Mouse (Mus musculus): Measurements from ENCODE around the gene Grik1. TPM values are rescaled to one million over a fixed set of nuclear protein-coding genes. Genes with fewer than 3 reads are reported as not detected.
A peak's percentile ranks its signal among the peaks of the same experiment; 100 is the strongest.

Grik1 gene
- total RNA-seq, 2 experiments from 2014 or later: not detected

DNA sequence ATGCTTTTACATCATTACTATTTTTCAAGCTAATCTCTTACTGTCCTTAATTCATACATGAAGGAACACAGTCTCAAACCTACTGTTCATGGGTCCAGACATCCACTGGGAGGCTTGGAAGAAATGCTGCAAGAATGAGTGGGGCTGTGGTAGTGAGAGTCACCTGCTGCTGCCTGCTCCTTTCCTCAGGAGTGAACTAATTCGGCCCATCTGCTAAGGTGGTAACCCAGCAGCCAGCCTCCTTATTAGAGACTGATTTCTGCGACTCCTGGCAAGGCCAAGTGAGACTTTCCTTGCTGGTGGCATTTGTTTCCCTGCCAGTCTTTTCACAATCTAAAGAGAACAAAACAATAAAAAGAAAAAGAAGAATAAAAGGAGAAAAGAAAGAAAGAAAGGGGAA lies 147.9 kb downstream of the Grik1 start:
- DNase-seq: no peak

DNA sequence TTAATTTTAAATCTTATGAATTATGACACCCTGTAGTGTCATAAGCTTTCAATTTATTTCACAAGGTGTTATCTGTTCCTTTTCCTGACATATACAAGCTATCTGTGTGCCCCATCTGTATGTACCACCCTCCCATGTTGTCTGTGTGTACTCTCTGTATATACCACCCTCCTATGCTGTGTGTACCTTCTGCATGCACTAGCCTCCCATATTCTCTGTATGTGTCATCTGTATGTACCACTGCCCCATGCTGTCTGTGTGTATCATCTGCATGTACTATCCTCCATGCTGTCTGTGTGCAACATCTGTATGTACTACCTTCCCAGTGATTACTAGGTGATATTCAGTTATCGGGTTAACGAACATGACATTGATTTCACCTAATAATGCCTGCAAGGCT lies 148.5 kb downstream of the Grik1 start:
- DNase-seq: no peak

DNA sequence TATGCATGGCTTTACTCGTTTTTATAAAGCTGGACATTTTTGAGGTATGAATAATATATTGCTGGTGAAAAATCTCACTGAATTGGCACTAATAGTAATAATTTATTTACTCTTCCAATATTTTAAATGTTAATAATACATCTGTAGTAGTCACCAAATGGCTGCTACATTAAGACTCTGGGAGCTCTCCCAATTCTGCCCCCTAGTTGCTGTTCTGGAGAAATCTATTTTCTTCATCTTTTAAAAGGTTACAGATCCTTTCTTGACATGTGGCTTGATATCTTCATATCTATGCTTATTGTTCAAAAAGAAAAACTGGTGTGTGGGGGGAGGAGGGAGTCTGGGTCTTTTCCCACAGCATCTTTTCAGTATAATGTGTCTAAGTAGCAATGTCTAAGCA lies 151.2 kb downstream of the Grik1 start:
- no peak for DNase-seq

DNA sequence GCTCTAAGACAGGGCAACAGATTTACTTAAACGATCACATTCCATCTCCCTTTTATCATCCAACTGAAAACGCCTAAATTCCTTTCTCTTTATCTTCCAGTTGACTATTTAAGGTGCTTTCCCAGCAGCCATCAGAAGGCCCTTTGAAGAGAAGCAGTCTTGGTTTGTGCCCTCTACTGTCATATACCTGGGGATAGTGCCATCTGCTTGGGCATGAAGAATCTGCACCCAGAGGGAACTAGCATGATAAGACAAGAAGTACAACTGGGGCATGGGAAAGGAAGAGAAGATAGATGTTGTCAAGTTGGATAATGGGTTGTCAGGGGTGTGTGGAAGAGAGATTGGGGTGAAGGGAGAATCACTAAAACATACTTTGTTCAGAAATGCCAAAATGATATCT lies 157.1 kb downstream of the Grik1 start:
- DNase-seq: no peak

GRCm38 (mm10) chr16:88131103-88131502 lies 159.0 kb downstream of the Grik1 start:
- no peak for DNase-seq

- no peak for DNase-seq
Measured at GRCm38 (mm10) chr16:88125098-88125497, 165.0 kb downstream of the Grik1 start.

- DNase-seq: peak; percentile 5 to 24
Measured at GRCm38 (mm10) chr16:88112551-88113138, 177.4 kb downstream of the Grik1 start.

- no peak for DNase-seq
Measured at GRCm38 (mm10) chr16:88111459-88111858, 178.6 kb downstream of the Grik1 start.

DNA sequence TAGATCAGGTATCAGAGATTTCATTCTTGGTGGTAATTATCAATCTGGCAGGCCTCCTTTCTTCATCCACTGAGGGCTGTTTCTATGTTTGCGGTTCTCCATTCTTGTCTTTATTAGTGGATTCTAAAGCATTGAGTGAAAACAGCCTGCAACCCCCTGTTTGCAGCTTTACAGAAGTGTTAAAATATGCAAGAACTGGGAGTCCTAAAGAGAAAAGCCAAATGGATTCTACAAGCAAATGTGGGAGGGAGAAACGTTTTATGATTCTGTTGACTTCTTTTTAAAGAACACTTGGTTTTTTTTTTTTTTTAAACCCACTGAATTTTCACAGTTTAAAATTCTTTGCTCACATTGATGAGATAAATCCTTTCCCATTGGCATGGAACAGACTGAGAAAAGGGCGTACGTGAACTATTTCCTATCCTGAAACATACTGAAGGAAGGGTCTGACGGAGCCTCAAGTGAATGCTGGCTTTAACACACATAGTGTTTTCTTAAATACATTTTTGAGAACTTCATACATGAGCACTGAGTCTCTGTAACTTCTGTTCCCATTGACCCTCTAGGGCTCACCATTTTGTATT lies 195.8 kb downstream of the Grik1 start:
- no peak for DNase-seq

- no peak for DNase-seq
Measured at GRCm38 (mm10) chr16:88087280-88087679, 202.8 kb downstream of the Grik1 start.

GRCm38 (mm10) chr16:88074716-88075115 lies 215.3 kb downstream of the Grik1 start:
- DNase-seq: peak; percentile 3 to 22

GRCm38 (mm10) chr16:88060936-88061335 lies 229.1 kb downstream of the Grik1 start:
- DNase-seq: no peak

GRCm38 (mm10) chr16:88048121-88048520 lies 241.9 kb downstream of the Grik1 start:
- no peak for DNase-seq

DNA sequence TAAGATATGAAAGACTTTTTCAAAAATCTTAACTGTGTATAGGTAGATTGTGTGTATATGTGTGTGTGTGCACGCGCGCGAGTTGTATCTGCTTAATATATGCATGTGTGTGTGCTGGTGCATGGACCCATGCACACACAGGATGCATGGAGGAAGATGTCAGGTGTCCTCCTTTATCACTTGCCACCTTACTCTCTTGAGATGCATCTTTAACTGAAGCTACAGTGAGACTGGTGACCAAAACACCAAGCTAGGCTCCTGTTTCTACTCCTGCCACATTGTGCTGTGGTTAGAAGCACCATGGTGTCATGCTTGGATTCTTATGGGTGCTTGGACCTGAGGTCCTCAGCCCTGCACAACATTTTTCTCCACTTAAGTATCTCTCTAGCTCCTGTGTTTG lies 245.7 kb downstream of the Grik1 start:
- DNase-seq: no peak

DNA sequence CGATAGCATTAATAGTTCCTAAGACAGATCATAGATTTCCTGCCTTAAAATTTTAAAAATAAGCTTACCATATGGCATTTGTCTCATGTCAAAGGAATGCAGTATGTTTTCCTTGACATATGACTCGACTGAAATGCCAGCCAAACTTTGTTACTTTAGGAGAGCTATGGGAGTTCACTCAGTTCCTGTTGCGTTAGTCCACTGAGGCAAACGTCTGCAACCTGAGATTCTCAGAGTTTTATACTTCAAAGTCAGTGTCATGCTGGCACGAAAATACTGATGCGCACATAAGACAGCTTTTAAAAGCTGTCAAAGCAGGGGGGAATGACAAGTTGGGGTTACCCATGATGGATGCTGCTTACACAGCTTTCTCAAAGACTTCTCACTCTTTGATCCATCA lies 247.6 kb downstream of the Grik1 start:
- peak; percentile 5 to 14 for DNase-seq

DNA sequence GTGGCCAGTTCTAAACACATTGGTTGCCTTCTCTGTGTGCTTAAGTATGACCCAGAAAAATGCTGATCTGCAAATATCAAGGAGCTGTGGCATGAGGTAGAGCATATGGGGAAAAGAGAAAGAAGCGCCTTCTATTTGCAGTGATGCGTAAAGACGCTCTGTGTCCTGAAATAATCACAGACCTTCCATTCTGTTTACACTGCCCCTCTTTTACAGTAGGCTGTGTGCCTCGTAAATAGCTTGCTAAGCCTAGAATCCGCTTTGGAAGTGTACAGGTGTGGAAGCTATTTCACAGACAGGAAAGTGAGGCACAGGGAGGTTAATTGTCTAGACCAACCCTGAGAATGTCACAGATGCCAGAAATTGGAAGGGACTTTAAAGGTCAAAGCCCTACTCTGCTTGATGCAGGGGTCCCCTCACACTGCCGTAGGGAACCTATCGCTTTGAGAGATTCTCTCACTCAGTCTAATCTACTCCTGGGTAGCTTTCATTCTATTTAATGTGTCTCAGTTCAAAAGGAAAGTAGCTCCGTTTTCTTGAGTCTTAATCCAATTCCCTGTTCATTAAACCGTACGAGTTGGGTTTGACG lies 251.5 kb downstream of the Grik1 start:
- no peak for DNase-seq

- DNase-seq: no peak
Measured at GRCm38 (mm10) chr16:87988805-87989204, 301.3 kb downstream of the Grik1 start.

- DNase-seq: no peak
Measured at GRCm38 (mm10) chr16:87984201-87984870, 305.7 kb downstream of the Grik1 start.

GRCm38 (mm10) chr16:87974076-87974443 lies 316.0 kb downstream of the Grik1 start:
- DNase-seq: no peak

DNA sequence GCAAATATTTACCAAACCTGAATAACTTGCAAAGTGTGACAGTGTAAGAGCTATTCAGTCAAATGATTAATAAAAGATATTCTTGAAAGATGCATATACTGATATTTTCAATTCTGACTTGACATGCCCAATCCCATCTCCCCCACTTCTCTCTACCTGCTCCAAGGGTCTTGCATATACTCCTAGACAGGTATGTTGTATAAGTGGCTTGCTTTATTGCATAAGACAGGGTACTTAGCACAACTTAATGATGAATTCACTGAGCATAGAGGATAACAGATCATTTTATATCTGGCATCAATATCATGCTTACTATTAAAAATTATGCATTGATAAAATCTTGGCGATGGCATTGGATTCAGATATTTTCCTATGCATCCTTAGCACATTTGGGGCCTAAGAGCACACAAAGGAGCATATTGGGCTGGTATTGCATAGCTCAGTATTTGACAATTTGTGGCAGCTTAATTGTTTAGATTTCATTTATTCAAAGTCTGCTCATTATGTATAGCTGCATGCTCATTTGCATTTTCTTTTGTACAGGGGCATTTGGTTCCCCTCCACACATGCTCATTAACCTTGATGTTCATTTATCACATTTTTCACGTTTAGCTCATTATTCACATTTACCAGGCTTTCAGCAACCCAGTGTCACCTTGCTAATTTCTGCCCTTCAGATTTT lies 316.5 kb downstream of the Grik1 start:
- DNase-seq: no peak

GRCm38 (mm10) chr16:87971911-87972310 lies 318.2 kb downstream of the Grik1 start:
- no peak for DNase-seq

DNA sequence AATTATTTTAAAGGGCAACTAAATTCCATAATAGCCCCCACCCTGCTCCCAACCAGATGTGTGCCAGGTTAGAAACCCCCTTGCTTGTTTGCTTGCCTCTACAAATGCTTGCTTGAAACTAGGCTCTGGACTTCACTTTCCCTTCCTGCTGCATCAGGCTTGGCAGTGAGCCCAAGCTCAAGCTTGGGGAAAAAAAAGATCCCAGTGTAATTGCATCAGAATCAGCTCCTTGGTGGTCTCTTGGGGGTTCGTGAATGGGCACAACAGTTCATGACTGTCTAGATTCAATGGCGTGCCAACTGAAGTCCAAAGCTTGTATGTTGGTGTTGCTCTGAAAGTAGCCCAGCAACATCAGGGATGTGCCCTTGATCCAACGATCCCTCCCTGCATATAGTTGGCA lies 320.1 kb downstream of the Grik1 start:
- DNase-seq: peak in 1 of 2 experiments; percentile 16

- DNase-seq: no peak
Measured at GRCm38 (mm10) chr16:87961419-87961818, 328.6 kb downstream of the Grik1 start.
